Mouse (Mus musculus) adrenal gland, postnatal 36 days (tissue): ENCODE results near the gene Nox3. TPM values are rescaled to one million over a fixed set of nuclear protein-coding genes. Genes with fewer than 3 reads are reported as not detected.

Experiments used
- DNase-seq, 2 experiments: peaks; one replicate each; pipeline ENCODE4 v3.0.0; 2021; ENCODE audit warnings: mixed read lengths in 1 of 2
- total RNA-seq, 2 experiments: library from RNA; stranded (reverse); gene quantifications; 2 replicates each; pipeline ENCODE4 v1.2.3; 2021

Nox3 gene
- total RNA-seq, 2 experiments from 2014 or later, result not detected

- DNase-seq, result no peak
Measured at GRCm38 (mm10) chr17:3610307-3610754, 85.7 kb downstream of the Nox3 start.

GRCm38 (mm10) chr17:3602954-3603672 lies 92.9 kb downstream of the Nox3 start:
- DNase-seq, result no peak

GRCm38 (mm10) chr17:3598393-3598792 lies 97.7 kb downstream of the Nox3 start:
- DNase-seq, result no peak

DNA sequence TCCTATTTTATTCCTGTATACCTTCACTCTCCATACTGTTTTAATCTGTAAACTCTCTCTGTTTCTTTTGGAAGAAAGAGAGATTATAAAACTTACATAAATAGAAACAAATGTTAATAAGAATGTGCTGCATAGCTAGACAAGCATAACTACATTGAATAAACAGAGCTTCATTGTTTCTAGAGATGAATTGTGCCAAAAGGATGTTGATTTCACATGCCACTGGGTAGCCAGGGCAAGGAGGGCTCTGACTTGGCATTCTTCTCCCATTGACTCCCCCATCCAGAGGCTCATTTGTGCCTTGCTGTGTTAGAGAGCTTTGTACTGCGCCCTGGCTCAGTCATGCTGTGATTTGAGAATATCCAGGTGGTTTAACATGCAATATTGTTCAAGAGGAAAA lies 98.2 kb downstream of the Nox3 start:
- no peak for DNase-seq

- no peak for DNase-seq
Measured at GRCm38 (mm10) chr17:3597130-3597529, 98.9 kb downstream of the Nox3 start.

Other genes with a start within 250 kb of the Nox3 start
- gene Cldn20, start 163.7 kb downstream of the Nox3 start, total RNA-seq, result 1 to 10 TPM in 1 of 2 experiments, not detected in 1; 1.4 TPM
- gene Tfb1m, start 138.5 kb downstream of the Nox3 start, total RNA-seq, result 10 to 100 TPM; 10.5 to 16.1 TPM